Mouse (Mus musculus): ENCODE data around the gene Stard13. TPM values are rescaled to one million over a fixed set of nuclear protein-coding genes. Genes with fewer than 3 reads are reported as not detected.

Stard13 gene
- polyA plus RNA-seq, 1 experiment, result 7.1 TPM

GRCm38 (mm10) chr5:151102262-151102661 lies 131.4 kb downstream of the Stard13 start:
- peak; percentile 61 for TF ChIP-seq CTCF (IDR thresholded peaks at IDR 0.05; ENCODE audit: low read depth, low read length)
- no peak for TF ChIP-seq POLR2A (IDR thresholded peaks at IDR 0.05; ENCODE audit: insufficient read depth, low read length)
- no peak for TF ChIP-seq EP300 (IDR thresholded peaks at IDR 0.05; ENCODE audit: insufficient read depth, low read depth, low read length)

GRCm38 (mm10) chr5:151096012-151096411 lies 137.6 kb downstream of the Stard13 start:
- Histone ChIP-seq H3K4me1 (ENCODE audit: control insufficient read depth, insufficient read depth, low read length) (no peaks in the 10 kb centered on the region), H3K36me3 (ENCODE audit: control insufficient read depth, insufficient read depth, low read length, poor library complexity, severe bottlenecking) (no peaks in the 10 kb centered on the region), H3K4me3 (ENCODE audit: low read depth, low read length) (no peak overlapping the region), H3K27ac (ENCODE audit: insufficient read depth, low read length) (no peak overlapping the region), H3K9me3 (replicated peaks; ENCODE audit: control insufficient read depth, insufficient read depth, low read length, poor library complexity, severe bottlenecking) (no peaks in the 10 kb centered on the region), H3K9ac (ENCODE audit: low read depth, poor library complexity, severe bottlenecking) (no peak overlapping the region), H3K27me3 (ENCODE audit: control insufficient read depth, insufficient read depth, low read length, poor library complexity, severe bottlenecking) (no peaks in the 10 kb centered on the region)
- no peak for TF ChIP-seq EP300 (IDR thresholded peaks at IDR 0.05; ENCODE audit: insufficient read depth, low read depth, low read length)
- no peak for TF ChIP-seq CTCF (IDR thresholded peaks at IDR 0.05; ENCODE audit: low read depth, low read length)
- no peak for TF ChIP-seq POLR2A (IDR thresholded peaks at IDR 0.05; ENCODE audit: insufficient read depth, low read length)

More at GRCm38 (mm10) chr5:151102262-151102661, 131.4 kb downstream of the Stard13 start:
- H3K27me3 ChIP-seq (ENCODE audit: control insufficient read depth, insufficient read depth, low read length, poor library complexity, severe bottlenecking), result no peaks in the 10 kb centered on the region
- H3K9ac ChIP-seq (ENCODE audit: low read depth, poor library complexity, severe bottlenecking), result no peak overlapping the region
- no peaks in the 10 kb centered on the region for H3K9me3 ChIP-seq (replicated peaks; ENCODE audit: control insufficient read depth, insufficient read depth, low read length, poor library complexity, severe bottlenecking)
- no peaks in the 10 kb centered on the region for H3K4me1 ChIP-seq (ENCODE audit: control insufficient read depth, insufficient read depth, low read length)
- H3K36me3 ChIP-seq (ENCODE audit: control insufficient read depth, insufficient read depth, low read length, poor library complexity, severe bottlenecking), result no peaks in the 10 kb centered on the region
- no peak overlapping the region for H3K4me3 ChIP-seq (ENCODE audit: low read depth, low read length)
- no peak overlapping the region for H3K27ac ChIP-seq (ENCODE audit: insufficient read depth, low read length)

DNA sequence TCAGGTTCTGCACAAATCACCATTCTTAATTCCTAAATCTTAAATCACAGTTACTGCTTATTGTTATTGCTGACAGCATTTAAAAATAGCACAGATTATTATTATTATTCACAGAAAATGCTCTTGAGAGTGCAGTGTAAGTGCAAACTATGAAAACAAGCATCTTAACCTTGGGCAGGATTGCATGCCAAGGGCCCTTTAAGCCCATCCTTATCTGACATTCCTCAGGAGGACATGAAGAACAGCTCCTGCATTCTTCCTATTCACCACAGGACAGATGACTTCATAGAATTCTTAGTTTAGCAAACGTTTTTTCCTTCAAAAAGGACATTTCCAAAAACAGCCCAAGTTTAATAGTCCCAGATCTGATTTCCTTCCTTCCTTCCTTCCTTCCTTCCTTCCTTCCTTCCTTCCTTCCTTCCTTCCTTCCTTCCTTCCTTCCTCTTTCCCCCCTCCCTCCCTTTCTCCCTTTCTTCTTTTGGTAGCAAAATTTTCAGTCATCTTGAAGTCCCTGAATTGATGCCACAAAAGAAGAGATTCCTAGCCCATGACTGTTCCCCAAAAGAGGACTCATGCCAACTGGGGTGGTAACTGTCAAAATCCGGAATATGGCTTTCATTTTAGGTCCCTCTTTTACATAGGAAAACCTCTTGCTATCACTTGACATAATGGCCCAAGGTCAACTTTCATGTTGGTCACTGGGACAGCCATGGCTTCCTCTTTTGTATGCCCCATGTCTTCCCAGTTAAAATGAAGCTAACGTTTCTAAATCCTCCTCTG lies 140.6 kb downstream of the Stard13 start:
- H3K9ac ChIP-seq (ENCODE audit: low read depth, poor library complexity, severe bottlenecking), result no peak overlapping the region
- no peaks in the 10 kb centered on the region for H3K36me3 ChIP-seq (ENCODE audit: control insufficient read depth, insufficient read depth, low read length, poor library complexity, severe bottlenecking)
- no peak overlapping the region for H3K27ac ChIP-seq (ENCODE audit: insufficient read depth, low read length)
- no peak overlapping the region for H3K4me3 ChIP-seq (ENCODE audit: low read depth, low read length)
- no peaks in the 10 kb centered on the region for H3K9me3 ChIP-seq (replicated peaks; ENCODE audit: control insufficient read depth, insufficient read depth, low read length, poor library complexity, severe bottlenecking)
- no peaks in the 10 kb centered on the region for H3K27me3 ChIP-seq (ENCODE audit: control insufficient read depth, insufficient read depth, low read length, poor library complexity, severe bottlenecking)
- TF ChIP-seq EP300 (IDR thresholded peaks at IDR 0.05; ENCODE audit: insufficient read depth, low read depth, low read length) (no peak), POLR2A (IDR thresholded peaks at IDR 0.05; ENCODE audit: insufficient read depth, low read length) (no peak), CTCF (IDR thresholded peaks at IDR 0.05; ENCODE audit: low read depth, low read length) (no peak)
- no peaks in the 10 kb centered on the region for H3K4me1 ChIP-seq (ENCODE audit: control insufficient read depth, insufficient read depth, low read length)

DNA sequence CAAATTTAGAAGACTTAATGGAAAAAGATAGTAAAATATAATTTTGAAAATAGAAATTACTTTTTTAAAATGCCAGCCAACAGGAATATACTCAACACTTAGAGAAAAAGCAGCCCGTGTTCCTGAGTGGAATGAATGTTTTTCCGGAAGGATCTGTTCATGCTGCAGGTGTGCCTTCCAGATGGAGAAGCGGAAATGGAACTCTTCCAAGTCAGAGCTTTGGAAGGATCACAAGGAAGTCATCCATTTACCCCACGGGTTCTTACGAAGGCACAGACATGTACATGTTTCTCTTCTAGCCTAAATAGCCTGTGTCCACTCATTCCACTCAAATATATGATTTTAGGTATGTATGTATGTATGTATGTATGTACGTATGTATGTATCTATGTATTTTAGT lies 142.6 kb downstream of the Stard13 start:
- Histone ChIP-seq H3K4me3 (ENCODE audit: low read depth, low read length) (no peak overlapping the region), H3K27me3 (ENCODE audit: control insufficient read depth, insufficient read depth, low read length, poor library complexity, severe bottlenecking) (no peaks in the 10 kb centered on the region), H3K36me3 (ENCODE audit: control insufficient read depth, insufficient read depth, low read length, poor library complexity, severe bottlenecking) (no peaks in the 10 kb centered on the region), H3K27ac (ENCODE audit: insufficient read depth, low read length) (no peak overlapping the region), H3K9me3 (replicated peaks; ENCODE audit: control insufficient read depth, insufficient read depth, low read length, poor library complexity, severe bottlenecking) (no peaks in the 10 kb centered on the region), H3K4me1 (ENCODE audit: control insufficient read depth, insufficient read depth, low read length) (no peaks in the 10 kb centered on the region), H3K9ac (ENCODE audit: low read depth, poor library complexity, severe bottlenecking) (no peak overlapping the region)
- TF ChIP-seq CTCF (IDR thresholded peaks at IDR 0.05; ENCODE audit: low read depth, low read length) (no peak), POLR2A (IDR thresholded peaks at IDR 0.05; ENCODE audit: insufficient read depth, low read length) (no peak), EP300 (IDR thresholded peaks at IDR 0.05; ENCODE audit: insufficient read depth, low read depth, low read length) (no peak)

GRCm38 (mm10) chr5:151089201-151089600 lies 144.4 kb downstream of the Stard13 start:
- TF ChIP-seq POLR2A (IDR thresholded peaks at IDR 0.05; ENCODE audit: insufficient read depth, low read length) (no peak), EP300 (IDR thresholded peaks at IDR 0.05; ENCODE audit: insufficient read depth, low read depth, low read length) (no peak), CTCF (IDR thresholded peaks at IDR 0.05; ENCODE audit: low read depth, low read length) (no peak)
- no peaks in the 10 kb centered on the region for H3K9me3 ChIP-seq (replicated peaks; ENCODE audit: control insufficient read depth, insufficient read depth, low read length, poor library complexity, severe bottlenecking)
- no peaks in the 10 kb centered on the region for H3K4me1 ChIP-seq (ENCODE audit: control insufficient read depth, insufficient read depth, low read length)

More at GRCm38 (mm10) chr5:151089201-151089600, 144.4 kb downstream of the Stard13 start:
- no peak overlapping the region for H3K27ac ChIP-seq (ENCODE audit: insufficient read depth, low read length)
- H3K9ac ChIP-seq (ENCODE audit: low read depth, poor library complexity, severe bottlenecking), result no peak overlapping the region
- H3K36me3 ChIP-seq (ENCODE audit: control insufficient read depth, insufficient read depth, low read length, poor library complexity, severe bottlenecking), result no peaks in the 10 kb centered on the region
- no peak overlapping the region for H3K4me3 ChIP-seq (ENCODE audit: low read depth, low read length)
- H3K27me3 ChIP-seq (ENCODE audit: control insufficient read depth, insufficient read depth, low read length, poor library complexity, severe bottlenecking), result no peaks in the 10 kb centered on the region; the same call in 1 of the 2 replicates
